Comparison of ENCODE assay signal across 18 mouse cellular contexts in the genomic region with DNA sequence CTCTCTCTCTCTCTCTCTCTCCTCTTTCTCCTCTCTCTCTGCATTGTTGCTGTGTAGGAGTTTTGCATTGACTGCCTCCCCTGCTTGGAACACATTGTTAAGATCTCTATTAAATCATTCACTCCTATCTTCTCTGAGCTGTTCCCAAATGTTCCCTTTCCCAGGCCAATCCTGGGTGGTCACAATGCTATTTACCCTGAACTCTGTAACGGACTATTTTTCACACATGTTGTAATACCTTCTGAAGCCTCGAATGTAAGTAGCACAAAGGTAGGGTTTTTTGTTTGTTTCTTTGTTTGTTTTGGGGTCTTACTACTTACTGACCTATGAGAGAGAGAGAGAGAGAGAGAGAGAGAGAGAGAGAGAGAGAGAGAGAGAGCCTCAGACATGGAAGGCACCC. TPM values are rescaled to one million over a fixed set of nuclear protein-coding genes. Genes with fewer than 3 reads are reported as not detected.
DNase-seq lines count a peak whose midpoint lies in the region; ATAC-seq and TF ChIP-seq lines count a peak whose summit lies in the region.
"Had no signal": no experiment of that assay in that cellular context is flagged by ENCODE, and none has a peak within 500 bp of the region (broad histone marks: within the 10 kb centered on the region; RNA-seq: fewer than 3 reads in every experiment).

No protein-coding gene starts in this region.

- no peak overlapping the region for H3K4me3 ChIP-seq in spleen, adult 2 months (ENCODE audit: extremely low read depth, insufficient read depth, insufficient read length)
- no peak overlapping the region for H3K4me3 ChIP-seq in forebrain, embryonic 11.5 days (ENCODE audit: low read depth, low read length)
- H3K4me3 ChIP-seq in hindbrain, embryonic 12.5 days = no peak overlapping the region
- no peak overlapping the region for H3K4me3 ChIP-seq in midbrain, embryonic 15.5 days
- H3K4me3 ChIP-seq: embryonic facial prominence, embryonic 15.5 days; gastrocnemius, adult 2 months; heart, embryonic 10.5 days had no signal

- no peak for TF ChIP-seq CTCF in spleen, adult 2 months (IDR thresholded peaks at IDR 0.05; ENCODE audit: extremely low read depth, insufficient read depth, insufficient read length, insufficient replicate concordance)

- 87% methylated on average over 2 of the region's 2 CpGs for WGBS in spleen, adult 2 months
- WGBS in forebrain, embryonic 11.5 days = 46% methylated on average over 2 of the region's 2 CpGs
- WGBS in hindbrain, embryonic 12.5 days = 58% methylated on average over 2 of the region's 2 CpGs
- WGBS in midbrain, embryonic 15.5 days = 43% methylated on average over 2 of the region's 2 CpGs

- peak overlapping the region; percentile 92; the same call in 1 of the 2 replicates for H3K27ac ChIP-seq in spleen, adult 2 months (ENCODE audit: insufficient read depth, low read length)
- H3K27ac ChIP-seq in forebrain, embryonic 11.5 days (ENCODE audit: low read depth, low read length) = peak overlapping the region; percentile 96
- H3K27ac ChIP-seq in hindbrain, embryonic 12.5 days = peak overlapping the region; percentile 93
- H3K27ac ChIP-seq in midbrain, embryonic 15.5 days = peak overlapping the region; percentile 80
- H3K27ac ChIP-seq: embryonic facial prominence, embryonic 15.5 days; gastrocnemius, adult 2 months; heart, embryonic 10.5 days had no signal

- no peaks in the 10 kb centered on the region for H3K9me3 ChIP-seq in forebrain, embryonic 11.5 days (ENCODE audit: control insufficient read depth, low read length)
- H3K9me3 ChIP-seq in hindbrain, embryonic 12.5 days (replicated peaks) = no peaks in the 10 kb centered on the region
- H3K9me3 ChIP-seq in midbrain, embryonic 15.5 days = no peaks in the 10 kb centered on the region
- H3K9me3 ChIP-seq: embryonic facial prominence, embryonic 15.5 days; heart, embryonic 10.5 days had no signal

- H3K36me3 ChIP-seq in spleen, adult 2 months (ENCODE audit: control insufficient read depth, insufficient read depth, low read length) = no peaks in the 10 kb centered on the region
- H3K36me3 ChIP-seq in forebrain, embryonic 11.5 days (ENCODE audit: control insufficient read depth, insufficient read depth, low read length) = no peaks in the 10 kb centered on the region
- no peaks in the 10 kb centered on the region for H3K36me3 ChIP-seq in hindbrain, embryonic 12.5 days
- no peaks in the 10 kb centered on the region for H3K36me3 ChIP-seq in midbrain, embryonic 15.5 days (replicated peaks)
- H3K36me3 ChIP-seq: embryonic facial prominence, embryonic 15.5 days; heart, embryonic 10.5 days had no signal

- peaks cover 12% of the 10 kb centered on the region for H3K4me1 ChIP-seq in spleen, adult 2 months (ENCODE audit: control insufficient read depth, insufficient read depth, insufficient read length)
- peaks cover 15% of the 10 kb centered on the region for H3K4me1 ChIP-seq in forebrain, embryonic 11.5 days (replicated peaks; ENCODE audit: control insufficient read depth, insufficient read depth, low read length)
- H3K4me1 ChIP-seq in hindbrain, embryonic 12.5 days = peaks cover 14% of the 10 kb centered on the region
- H3K4me1 ChIP-seq in midbrain, embryonic 15.5 days = peaks cover 27% of the 10 kb centered on the region
- H3K4me1 ChIP-seq: embryonic facial prominence, embryonic 15.5 days had no signal

- H3K27me3 ChIP-seq in spleen, adult 2 months (ENCODE audit: control insufficient read depth, insufficient read depth, low read length) = no peaks in the 10 kb centered on the region
- H3K27me3 ChIP-seq in forebrain, embryonic 11.5 days (ENCODE audit: control insufficient read depth, insufficient read depth, low read length) = no peaks in the 10 kb centered on the region
- peaks cover 7% of the 10 kb centered on the region; the same call in 1 of the 2 replicates for H3K27me3 ChIP-seq in hindbrain, embryonic 12.5 days
- no peaks in the 10 kb centered on the region for H3K27me3 ChIP-seq in midbrain, embryonic 15.5 days (replicated peaks)

- ATAC-seq in forebrain, embryonic 11.5 days (replicated peaks; ENCODE audit: low FRiP score) = no peak
- no peak for ATAC-seq in hindbrain, embryonic 12.5 days (ENCODE audit: low FRiP score)
- ATAC-seq in midbrain, embryonic 15.5 days (replicated peaks) = no peak
- ATAC-seq in frontal cortex, adult (ENCODE audit: low TSS enrichment) = no peak

- no peak overlapping the region for H3K9ac ChIP-seq in forebrain, embryonic 11.5 days (ENCODE audit: low read length)
- no peak overlapping the region for H3K9ac ChIP-seq in hindbrain, embryonic 12.5 days
- H3K9ac ChIP-seq in midbrain, embryonic 15.5 days = no peak overlapping the region
- H3K9ac ChIP-seq: embryonic facial prominence, embryonic 15.5 days had no signal

- no peak for DNase-seq in spleen, adult 2 months (ENCODE audit: low read depth in 1 of 2, low spot score in 2 of 2)
- DNase-seq in spleen, postnatal 4 days (ENCODE audit: low spot score in 2 of 2) = no peak
- no peak for DNase-seq in forebrain, embryonic 11.5 days (ENCODE audit: low spot score)
- DNase-seq in retina, embryonic 14.5 days (ENCODE audit: low spot score) = no peak
- DNase-seq in left cerebral cortex, adult 18-20 months (ENCODE audit: low spot score in 2 of 2) = no peak
- DNase-seq: adrenal gland, adult 8-10 months; cerebellum, postnatal 14 days; gastrocnemius, adult 2 months; kidney, postnatal 10 days; lung, adult 18-20 months; lung, postnatal 36 days; thymus, postnatal 36 days had no signal

- TF ChIP-seq POLR2A in spleen, adult 2 months (IDR thresholded peaks at IDR 0.05; ENCODE audit: low read depth, low read length) = no peak

- no peak overlapping the region for H3K4me2 ChIP-seq in forebrain, embryonic 11.5 days (ENCODE audit: low read depth, low read length, severe bottlenecking)
- H3K4me2 ChIP-seq in hindbrain, embryonic 12.5 days (replicated peaks) = no peak overlapping the region
- H3K4me2 ChIP-seq in midbrain, embryonic 15.5 days = no peak overlapping the region
- H3K4me2 ChIP-seq: embryonic facial prominence, embryonic 15.5 days; liver, embryonic 11.5 days had no signal

RNA-seq across cellular contexts. Expression of a gene that starts 2.2 kb away (rescaled TPM):
- polyA plus RNA-seq in spleen, adult 2 months (2012; rRNA removed) = 11.7 and 13.2 TPM in 2 replicates
- 59.2 and 60.7 TPM in 2 replicates for polyA plus RNA-seq in forebrain, embryonic 11.5 days (2014; fragmentation: Nextera tagmentation; extraction: Ambion mirVana)
- polyA plus RNA-seq in hindbrain, embryonic 12.5 days (2016; fragmentation: Nextera tagmentation; extraction: Ambion mirVana) = 58.8 and 64.7 TPM in 2 replicates
- 90.4 and 95.6 TPM in 2 replicates for polyA plus RNA-seq in midbrain, embryonic 15.5 days (2015; fragmentation: Nextera tagmentation; extraction: Ambion mirVana)
- 10 to 100 TPM; 35.6 to 36.7 TPM for total RNA-seq in left cerebral cortex, adult 18-20 months (2021)
